Mouse (Mus musculus): ENCODE measurements around the gene Ppfibp1. TPM values are rescaled to one million over a fixed set of nuclear protein-coding genes. Genes with fewer than 3 reads are reported as not detected.

Ppfibp1 gene
- total RNA-seq, 1 experiment, result 39.9 TPM

DNA sequence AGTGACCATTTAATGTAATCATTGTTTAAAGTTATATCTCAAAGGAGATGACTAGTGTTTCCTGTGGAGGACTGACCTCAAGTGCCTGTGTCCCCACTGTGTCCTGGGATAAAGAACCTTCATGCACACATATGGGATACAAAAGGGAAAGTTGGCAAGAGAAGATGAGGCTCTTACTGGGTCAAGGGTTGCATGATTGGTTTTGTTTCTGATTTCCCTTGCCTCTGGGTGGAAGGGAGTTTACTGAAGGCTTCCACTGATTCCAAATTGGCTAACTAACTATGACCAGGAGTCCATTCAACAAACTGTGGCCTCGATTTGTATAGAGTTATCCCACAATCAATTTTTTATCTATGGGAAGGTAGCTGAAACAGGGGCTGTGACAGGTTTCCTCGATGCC is 15.3 kb downstream of the Ppfibp1 start:
- Histone ChIP-seq H3K27ac (ENCODE audit: insufficient read depth, low read depth, low read length, poor library complexity, severe bottlenecking) (no peak overlapping the region), H3K9ac (ENCODE audit: insufficient read depth, low read depth, low read length, poor library complexity, severe bottlenecking) (no peak overlapping the region), H3K4me3 (ENCODE audit: insufficient read depth in 1 of 2, low read depth in 1 of 2, low read length in 2 of 2, poor library complexity in 1 of 2, severe bottlenecking in 1 of 2) (no peak overlapping the region), H3K4me1 (ENCODE audit: control insufficient read depth in 2 of 2, insufficient read depth in 2 of 2, low read length in 2 of 2, poor library complexity in 1 of 2) (no peaks in the 10 kb centered on the region), H3K36me3 (ENCODE audit: control insufficient read depth, insufficient read depth, low read length, poor library complexity, severe bottlenecking) (no peaks in the 10 kb centered on the region), H3K9me3 (ENCODE audit: control insufficient read depth, insufficient read depth, low read depth, low read length) (no peaks in the 10 kb centered on the region)
- in situ Hi-C loops (cut with MboI; ENCODE audit: low sequenced_read_pairs in 2 of 2, unreplicated experiment in 2 of 2), result no loop called here
- no peak for DNase-seq (ENCODE audit: low read depth, low spot score)
- TF ChIP-seq CHD2 (IDR thresholded peaks at IDR 0.05; ENCODE audit: low read depth, low read length) (no peak), ZNF384 (IDR thresholded peaks at IDR 0.05; ENCODE audit: low read depth, low read length) (no peak), ZC3H11A (IDR thresholded peaks at IDR 0.05; ENCODE audit: borderline replicate concordance, low read depth, low read length) (no peak), HCFC1 (IDR thresholded peaks at IDR 0.05; ENCODE audit: borderline replicate concordance, insufficient read depth, low read length) (no peak), MAFK (IDR thresholded peaks at IDR 0.05; ENCODE audit: insufficient read depth, low read depth, low read length) (no peak)

DNA sequence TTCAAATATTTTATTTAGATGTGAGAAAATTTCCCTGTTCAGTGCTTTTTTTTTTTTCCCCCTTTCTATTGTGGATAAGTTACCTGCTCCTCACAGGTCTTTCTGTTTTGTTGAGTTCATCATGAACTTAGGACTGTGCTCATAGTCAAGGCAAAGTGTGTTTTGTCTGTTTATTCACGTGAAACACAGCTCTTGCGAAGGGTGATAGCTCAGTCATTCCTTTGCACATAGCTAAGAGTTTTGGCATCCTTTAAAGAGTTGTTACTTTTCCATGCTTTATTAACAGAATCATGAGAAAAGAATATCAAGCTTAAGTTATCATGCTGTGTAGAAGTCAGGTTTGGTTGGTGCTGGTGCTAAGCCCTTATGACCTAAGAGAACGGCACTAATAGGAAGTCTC is 16.4 kb downstream of the Ppfibp1 start:
- H3K4me3 ChIP-seq (ENCODE audit: insufficient read depth in 1 of 2, low read depth in 1 of 2, low read length in 2 of 2, poor library complexity in 1 of 2, severe bottlenecking in 1 of 2), result no peak overlapping the region
- in situ Hi-C loops (cut with MboI; ENCODE audit: low sequenced_read_pairs in 2 of 2, unreplicated experiment in 2 of 2), result no loop called here
- DNase-seq (ENCODE audit: low read depth, low spot score), result no peak
- no peaks in the 10 kb centered on the region for H3K36me3 ChIP-seq (ENCODE audit: control insufficient read depth, insufficient read depth, low read length, poor library complexity, severe bottlenecking)
- no peak overlapping the region for H3K9ac ChIP-seq (ENCODE audit: insufficient read depth, low read depth, low read length, poor library complexity, severe bottlenecking)
- no peaks in the 10 kb centered on the region for H3K4me1 ChIP-seq (ENCODE audit: control insufficient read depth in 2 of 2, insufficient read depth in 2 of 2, low read length in 2 of 2, poor library complexity in 1 of 2)
- TF ChIP-seq ZNF384 (IDR thresholded peaks at IDR 0.05; ENCODE audit: low read depth, low read length) (no peak), ZC3H11A (IDR thresholded peaks at IDR 0.05; ENCODE audit: borderline replicate concordance, low read depth, low read length) (no peak)
- no peak overlapping the region for H3K27ac ChIP-seq (ENCODE audit: insufficient read depth, low read depth, low read length, poor library complexity, severe bottlenecking)
- H3K9me3 ChIP-seq (ENCODE audit: control insufficient read depth, insufficient read depth, low read depth, low read length), result no peaks in the 10 kb centered on the region

DNA sequence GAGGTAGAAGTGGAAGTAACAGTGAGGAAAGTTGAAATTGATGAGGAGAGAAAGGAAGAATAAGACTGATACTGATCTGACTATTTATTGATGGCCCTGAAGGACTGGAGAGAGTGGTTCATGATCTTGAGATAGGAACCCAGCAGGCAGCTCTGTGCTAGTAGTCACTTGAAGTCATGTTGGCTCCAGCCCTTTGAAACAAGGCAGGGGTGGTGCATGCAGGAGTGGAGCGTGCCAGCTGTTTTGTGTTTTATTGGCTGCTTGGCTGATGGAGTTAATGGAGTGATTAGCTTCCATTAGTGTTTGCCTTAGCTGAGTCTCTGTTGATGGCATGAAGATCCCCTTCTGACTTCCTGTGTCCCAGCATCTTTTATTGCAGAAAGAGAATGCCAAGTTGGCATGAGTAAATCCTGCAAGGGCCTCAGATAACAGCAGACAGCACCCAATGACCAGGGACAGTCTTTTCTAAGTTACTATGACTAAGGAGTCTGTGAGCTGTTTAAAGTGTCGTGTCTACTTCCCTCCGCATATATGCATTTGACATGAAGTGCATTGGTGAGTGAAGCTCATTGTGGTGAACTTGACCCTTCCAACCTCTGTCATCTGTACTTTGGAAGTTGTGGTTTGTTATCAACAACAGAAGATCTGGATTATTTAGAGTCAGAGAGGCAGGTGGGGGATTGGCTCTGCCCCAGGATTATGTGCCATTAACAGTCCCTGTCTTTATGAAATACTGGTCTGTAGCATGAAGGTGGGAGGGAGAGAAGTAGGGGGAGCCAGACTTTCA is 17.9 kb downstream of the Ppfibp1 start:
- no peak overlapping the region for H3K9ac ChIP-seq (ENCODE audit: insufficient read depth, low read depth, low read length, poor library complexity, severe bottlenecking)
- DNase-seq (ENCODE audit: low read depth, low spot score), result no peak
- TF ChIP-seq ZNF384 (IDR thresholded peaks at IDR 0.05; ENCODE audit: low read depth, low read length) (no peak), HCFC1 (IDR thresholded peaks at IDR 0.05; ENCODE audit: borderline replicate concordance, insufficient read depth, low read length) (no peak), CHD2 (IDR thresholded peaks at IDR 0.05; ENCODE audit: low read depth, low read length) (no peak), MAFK (IDR thresholded peaks at IDR 0.05; ENCODE audit: insufficient read depth, low read depth, low read length) (no peak), ZC3H11A (IDR thresholded peaks at IDR 0.05; ENCODE audit: borderline replicate concordance, low read depth, low read length) (no peak)
- H3K4me3 ChIP-seq (ENCODE audit: insufficient read depth in 1 of 2, low read depth in 1 of 2, low read length in 2 of 2, poor library complexity in 1 of 2, severe bottlenecking in 1 of 2), result no peak overlapping the region
- H3K36me3 ChIP-seq (ENCODE audit: control insufficient read depth, insufficient read depth, low read length, poor library complexity, severe bottlenecking), result no peaks in the 10 kb centered on the region
- H3K9me3 ChIP-seq (ENCODE audit: control insufficient read depth, insufficient read depth, low read depth, low read length), result no peaks in the 10 kb centered on the region
- H3K27ac ChIP-seq (ENCODE audit: insufficient read depth, low read depth, low read length, poor library complexity, severe bottlenecking), result no peak overlapping the region
- in situ Hi-C loops (cut with MboI; ENCODE audit: low sequenced_read_pairs in 2 of 2, unreplicated experiment in 2 of 2), result no loop called here
- H3K4me1 ChIP-seq (ENCODE audit: control insufficient read depth in 2 of 2, insufficient read depth in 2 of 2, low read length in 2 of 2, poor library complexity in 1 of 2), result no peaks in the 10 kb centered on the region

DNA sequence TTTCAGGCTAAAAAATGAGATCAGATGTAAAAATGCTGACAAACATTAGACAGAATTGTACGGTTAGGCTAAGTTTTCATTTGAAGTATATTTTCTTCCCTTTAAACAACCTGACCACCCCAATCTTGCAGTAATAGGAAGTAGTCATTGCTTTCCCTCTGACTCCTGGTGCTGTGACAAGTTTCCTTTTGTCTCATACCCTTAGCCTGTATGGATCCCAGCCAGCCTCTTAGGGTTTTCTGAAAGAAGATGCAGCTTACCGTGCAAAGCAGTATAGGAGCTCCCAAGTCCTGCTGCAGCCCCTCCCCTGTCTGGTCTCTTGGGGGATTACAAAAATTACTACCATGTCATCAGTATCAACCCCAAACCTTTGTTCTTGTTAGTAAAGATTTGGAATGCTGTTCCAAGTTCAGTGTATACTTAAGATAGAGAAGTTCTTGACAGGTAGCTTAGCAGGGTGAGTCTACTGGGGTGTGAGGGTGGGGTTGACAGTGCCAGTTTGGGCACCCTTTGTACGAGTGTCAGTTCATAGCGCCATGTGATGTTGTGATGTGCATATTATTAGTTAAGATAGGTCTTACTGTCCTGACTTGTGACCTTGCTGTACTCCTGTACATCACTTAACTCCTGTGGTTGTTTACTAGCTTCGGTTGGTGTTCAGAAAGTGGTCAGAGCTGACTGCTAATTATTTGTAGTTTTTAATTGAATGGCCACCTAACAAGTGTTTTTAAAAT is 18.9 kb downstream of the Ppfibp1 start:
- in situ Hi-C loops (cut with MboI; ENCODE audit: low sequenced_read_pairs in 2 of 2, unreplicated experiment in 2 of 2), result no loop called here
- H3K9me3 ChIP-seq (ENCODE audit: control insufficient read depth, insufficient read depth, low read depth, low read length), result no peaks in the 10 kb centered on the region

More for the DNA sequence above, 18.9 kb downstream of the Ppfibp1 start:
- Histone ChIP-seq H3K36me3 (ENCODE audit: control insufficient read depth, insufficient read depth, low read length, poor library complexity, severe bottlenecking) (no peaks in the 10 kb centered on the region), H3K27ac (ENCODE audit: insufficient read depth, low read depth, low read length, poor library complexity, severe bottlenecking) (no peak overlapping the region), H3K4me3 (ENCODE audit: insufficient read depth in 1 of 2, low read depth in 1 of 2, low read length in 2 of 2, poor library complexity in 1 of 2, severe bottlenecking in 1 of 2) (no peak overlapping the region), H3K9ac (ENCODE audit: insufficient read depth, low read depth, low read length, poor library complexity, severe bottlenecking) (no peak overlapping the region), H3K4me1 (ENCODE audit: control insufficient read depth in 2 of 2, insufficient read depth in 2 of 2, low read length in 2 of 2, poor library complexity in 1 of 2) (no peaks in the 10 kb centered on the region)
- DNase-seq (ENCODE audit: low read depth, low spot score), result no peak
- TF ChIP-seq ZNF384 (IDR thresholded peaks at IDR 0.05; ENCODE audit: low read depth, low read length) (no peak), ZC3H11A (IDR thresholded peaks at IDR 0.05; ENCODE audit: borderline replicate concordance, low read depth, low read length) (no peak), HCFC1 (IDR thresholded peaks at IDR 0.05; ENCODE audit: borderline replicate concordance, insufficient read depth, low read length) (no peak)

Measured in ES-E14 (cell line).